Mouse (Mus musculus) thymus, adult 2 months (tissue): ENCODE results near the gene Slc27a4. TPM values are rescaled to one million over a fixed set of nuclear protein-coding genes. Genes with fewer than 3 reads are reported as not detected.

Source experiments
- DNase-seq: peaks from one replicate; pipeline ENCODE4 v3.0.0; 2021
- H3K27ac ChIP-seq: fragments of 200-500 bp; 2 replicates; pipeline ENCODE4 v1.5.1; 2012; ENCODE audit warnings: low read length, control low read depth; ENCODE audit not compliant: control insufficient read depth, insufficient read depth
- H3K27me3 ChIP-seq: fragments of 200-500 bp; 2 replicates; pipeline ENCODE4 v1.6.1; 2012; ENCODE audit warnings: mild to moderate bottlenecking, low read length, moderate library complexity, mixed read lengths; ENCODE audit not compliant: control insufficient read depth, insufficient read depth
- H3K36me3 ChIP-seq: fragments of 200-500 bp; 2 replicates; pipeline ENCODE4 v1.6.1; 2012; ENCODE audit warnings: mild to moderate bottlenecking, low read length, moderate library complexity; ENCODE audit not compliant: control insufficient read depth, insufficient read depth
- H3K4me1 ChIP-seq: fragments of 200-500 bp; replicated peaks from 2 replicates; pipeline ENCODE4 v1.6.1; 2012; ENCODE audit warnings: low read length; ENCODE audit not compliant: control insufficient read depth, insufficient read depth
- H3K4me3 ChIP-seq: fragments of 200-500 bp; 2 replicates; pipeline ENCODE4 v1.5.1; 2012; ENCODE audit warnings: mild to moderate bottlenecking, low read length, control low read depth, moderate library complexity; ENCODE audit not compliant: control insufficient read depth, insufficient read depth
- CTCF ChIP-seq: fragments of 200-500 bp; IDR thresholded peaks from 2 replicates; pipeline ENCODE4 v1.5.1; 2012; ENCODE audit warnings: mild to moderate bottlenecking, control low read depth, low read length, moderate library complexity, borderline replicate concordance; ENCODE audit not compliant: control insufficient read depth, poor library complexity, insufficient read depth; ENCODE audit errors: extremely low read depth
- POLR2A ChIP-seq: fragments of 200-500 bp; IDR thresholded peaks from 2 replicates; pipeline ENCODE4 v1.6.1; 2012; ENCODE audit warnings: mild to moderate bottlenecking, low read length, control low read depth, moderate library complexity; ENCODE audit not compliant: control insufficient read depth, poor library complexity, insufficient read depth; ENCODE audit errors: extremely low read depth
- WGBS: fragments of 180-500 bp; shearing (Covaris S2); methylation state at CpG from one replicate; pipeline ENCODE4 v1.1.7; 2018; 5-methylcytosine and 5-hydroxymethylcytosine counted together
- polyA plus RNA-seq: library from polyadenylated mRNA; depleted of rRNA; stranded (reverse); fragments of >200 nt; gene quantifications from 2 replicates; pipeline ENCODE4 v1.2.3, GENCODE M21; 2012; rRNA removed

Gene Slc27a4
- 34.7 and 35.8 TPM in 2 replicates for polyA plus RNA-seq

- Histone ChIP-seq H3K4me3 (peak within 1 kb of the TSS; percentile 81), H3K4me1 (peaks cover 8% of the 10 kb centered on the region), H3K27ac (no peak within 1 kb of the TSS), H3K36me3 (no peaks in the 10 kb centered on the region), H3K27me3 (no peaks in the 10 kb centered on the region)
- WGBS, result 5% methylated on average over 24 of the region's 28 CpGs
- peak; percentile 98 for DNase-seq
- TF ChIP-seq CTCF (peak; percentile 51; the same call in 1 of the 2 replicates), POLR2A (peak; percentile 59; the same call in 1 of the 2 replicates)
These were observed at the start of gene Slc27a4 for GRCm38 (mm10) chr2:29802075-29802826. Slc27a4 (plus strand) TSS chr2:29802634.

DNA sequence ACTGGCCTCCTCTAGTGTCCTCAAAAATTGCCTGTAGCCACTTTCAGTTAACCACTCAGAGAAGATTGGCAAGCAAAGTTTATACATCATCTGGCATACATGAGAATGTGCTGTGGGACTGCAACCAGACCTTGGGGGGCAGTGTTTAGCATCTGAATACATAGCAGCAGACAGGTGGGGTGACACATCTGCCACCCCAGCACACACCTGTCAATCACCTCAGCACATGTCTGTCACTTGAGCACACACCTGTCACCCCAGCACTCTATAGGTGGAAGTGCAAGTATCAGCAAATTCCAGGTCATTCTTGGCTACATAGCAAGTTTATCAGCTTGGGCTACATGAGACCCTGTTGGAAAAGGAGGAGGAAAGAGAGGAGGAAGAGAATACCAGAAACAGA lies 46.7 kb upstream of the Slc27a4 start:
- no peak for DNase-seq
- TF ChIP-seq POLR2A, result no peak
- TF ChIP-seq CTCF, result no peak
- H3K4me3 ChIP-seq, result no peak overlapping the region
- no peaks in the 10 kb centered on the region for H3K4me1 ChIP-seq
- H3K27me3 ChIP-seq, result peaks cover 4% of the 10 kb centered on the region; the same call in 1 of the 2 replicates
- H3K36me3 ChIP-seq, result no peaks in the 10 kb centered on the region
- H3K27ac ChIP-seq, result no peak overlapping the region

GRCm38 (mm10) chr2:29764831-29765230 lies 37.6 kb upstream of the Slc27a4 start:
- no peak for TF ChIP-seq POLR2A
- TF ChIP-seq CTCF, result peak; percentile 77; the same call in 1 of the 2 replicates
- no peaks in the 10 kb centered on the region for H3K4me1 ChIP-seq
- 0% methylated on average over 1 of the region's 1 CpGs for WGBS
- H3K4me3 ChIP-seq, result no peak overlapping the region
- DNase-seq, result peak; percentile 56
- no peaks in the 10 kb centered on the region for H3K36me3 ChIP-seq
- H3K27me3 ChIP-seq, result no peaks in the 10 kb centered on the region
- no peak overlapping the region for H3K27ac ChIP-seq

DNA sequence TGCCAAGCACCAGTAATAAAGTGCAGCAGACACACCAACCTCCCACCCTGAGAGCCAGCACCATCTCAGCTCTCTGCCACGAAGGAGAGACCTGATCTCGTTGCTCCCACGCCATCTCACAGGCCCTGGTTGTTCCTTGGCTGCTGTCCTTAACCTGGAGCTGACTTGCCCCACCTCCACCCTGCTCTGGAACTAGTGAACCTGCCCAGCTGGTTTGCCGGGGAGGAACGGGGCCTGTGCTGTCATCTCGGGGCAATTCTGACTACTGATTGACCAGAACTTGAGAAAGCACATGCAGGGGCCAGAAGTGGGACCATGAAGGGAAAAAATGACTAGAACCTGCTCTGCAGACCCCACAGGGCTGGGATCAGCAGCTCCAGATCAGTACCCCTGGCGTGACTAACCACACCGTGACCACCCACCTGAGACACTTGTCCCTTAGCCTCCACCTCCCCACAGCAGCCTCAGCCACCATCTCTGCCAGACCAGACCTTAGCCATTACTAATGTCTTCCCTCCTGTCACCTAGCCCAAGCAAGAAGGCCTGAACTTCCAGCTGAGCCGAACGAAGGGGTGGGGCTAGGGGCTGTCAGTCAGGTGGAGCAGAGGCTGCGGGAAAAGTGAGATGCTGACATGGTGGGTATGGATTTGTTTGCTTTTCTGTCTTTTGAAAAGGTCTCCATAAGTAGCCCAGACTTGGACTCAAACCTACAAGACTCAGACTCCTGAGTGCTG lies 34.3 kb upstream of the Slc27a4 start:
- H3K4me1 ChIP-seq, result no peaks in the 10 kb centered on the region
- 83% methylated on average over 11 of the region's 11 CpGs for WGBS
- H3K27ac ChIP-seq, result no peak overlapping the region
- no peaks in the 10 kb centered on the region; the same call in 1 of the 2 replicates for H3K27me3 ChIP-seq
- TF ChIP-seq CTCF (no peak), POLR2A (no peak)
- H3K36me3 ChIP-seq, result no peaks in the 10 kb centered on the region
- DNase-seq, result no peak
- H3K4me3 ChIP-seq, result no peak overlapping the region

- 77% methylated on average over 9 of the region's 9 CpGs for WGBS
- no peaks in the 10 kb centered on the region for H3K36me3 ChIP-seq
- TF ChIP-seq CTCF, result no peak
- no peak for TF ChIP-seq POLR2A
- DNase-seq, result no peak
- no peak overlapping the region for H3K27ac ChIP-seq
- H3K27me3 ChIP-seq, result no peaks in the 10 kb centered on the region; the same call in 1 of the 2 replicates
- H3K4me3 ChIP-seq, result no peak overlapping the region
- H3K4me1 ChIP-seq, result no peaks in the 10 kb centered on the region
These were observed 33.5 kb upstream of the Slc27a4 start for GRCm38 (mm10) chr2:29768901-29769300.

DNA sequence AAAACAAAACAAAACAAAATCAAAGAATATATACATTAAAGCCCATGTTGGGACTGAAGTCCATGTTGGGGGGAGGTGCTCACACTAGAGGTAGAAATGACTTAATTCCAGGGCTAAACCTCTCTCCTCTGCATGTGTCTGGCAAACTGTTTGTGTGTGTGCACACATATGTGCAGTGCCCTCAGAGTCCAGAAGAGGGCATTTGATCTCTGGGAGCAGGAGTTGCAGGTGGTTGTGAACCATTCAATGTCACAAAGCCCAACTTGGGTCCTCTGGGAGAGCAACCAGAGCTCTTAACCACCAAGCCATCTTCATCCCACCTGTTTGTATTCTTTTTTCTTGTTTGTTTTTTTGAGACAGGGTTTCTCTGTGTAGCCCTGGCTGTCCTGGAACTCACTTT lies 32.3 kb upstream of the Slc27a4 start:
- H3K4me3 ChIP-seq, result no peak overlapping the region
- no peaks in the 10 kb centered on the region for H3K36me3 ChIP-seq
- no peak overlapping the region for H3K27ac ChIP-seq
- no peak for DNase-seq
- no peaks in the 10 kb centered on the region; the same call in 1 of the 2 replicates for H3K27me3 ChIP-seq
- TF ChIP-seq CTCF (no peak), POLR2A (no peak)
- H3K4me1 ChIP-seq, result no peaks in the 10 kb centered on the region
